Mouse (Mus musculus) liver, embryonic 14.5 days (tissue): Measurements from ENCODE around the gene Npc2.

Experiments used
- CTCF ChIP-seq: IDR thresholded peaks from 2 replicates; pipeline ENCODE4 v1.5.1; 2016; ENCODE audit warnings: antibody characterized with exemption, low read depth, control low read depth
- EP300 ChIP-seq: IDR thresholded peaks from 2 replicates; pipeline ENCODE4 v1.6.1; 2016; ENCODE audit warnings: antibody characterized with exemption, low read depth

DNA sequence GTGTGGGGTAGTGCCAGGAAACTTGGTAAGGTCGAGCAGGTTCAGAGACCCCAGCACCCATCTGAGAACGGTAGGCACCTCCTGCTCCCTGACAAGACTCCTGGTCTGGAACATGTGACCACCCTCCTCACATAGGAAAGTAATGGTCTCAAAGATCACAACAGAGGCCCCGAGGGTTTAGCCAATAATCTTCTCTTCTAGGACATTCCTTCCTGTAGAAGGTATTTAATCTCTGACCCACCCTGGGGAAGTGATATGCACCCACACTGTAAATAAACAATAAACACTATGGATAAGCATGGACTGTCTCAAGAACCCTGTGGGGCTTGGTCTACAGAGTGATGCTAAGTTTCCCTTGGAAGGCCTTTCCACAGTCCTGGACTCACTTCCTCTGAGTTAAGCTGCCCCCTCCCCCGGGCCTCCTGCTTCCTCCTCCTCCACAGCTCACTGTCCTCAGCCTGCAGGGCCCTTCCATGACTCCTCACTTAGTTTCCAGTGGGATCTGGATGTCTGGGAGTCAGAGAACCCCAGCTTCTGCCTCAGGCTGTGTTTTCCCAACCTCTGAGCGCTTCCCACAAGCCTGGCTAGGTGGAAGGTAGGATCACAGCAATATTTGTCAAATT, 6.7 kb downstream of the Npc2 start:
- TF ChIP-seq EP300, result no peak
- TF ChIP-seq CTCF, result no peak
